In the genomic region with DNA sequence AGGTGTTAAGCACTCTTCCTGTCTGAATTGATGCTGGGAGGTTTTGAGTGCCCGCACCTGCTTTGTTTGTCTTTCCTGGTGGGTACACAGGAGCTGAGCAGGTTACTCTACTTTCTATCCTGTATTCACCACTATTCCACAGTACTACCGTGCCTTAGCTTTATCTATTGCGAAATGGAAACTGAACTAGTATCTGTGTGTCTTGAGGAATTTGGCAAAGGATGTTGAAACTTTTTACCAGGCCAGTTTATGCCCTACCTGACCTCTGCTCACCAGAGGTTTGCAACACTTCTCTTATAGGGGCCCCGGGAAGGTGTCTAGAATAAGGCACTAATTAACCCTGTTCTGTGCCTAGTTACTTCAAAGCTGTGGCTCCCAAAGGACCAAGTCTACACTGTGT, we compare ENCODE assay signal across 16 mouse cellular contexts. TPM values are rescaled to one million over a fixed set of nuclear protein-coding genes. Genes with fewer than 3 reads are reported as not detected.
DNase-seq lines count a peak whose midpoint lies in the region; ATAC-seq and TF ChIP-seq lines count a peak whose summit lies in the region.
"Had no signal": no experiment of that assay in that cellular context is flagged by ENCODE, and none has a peak within 500 bp of the region (broad histone marks: within the 10 kb centered on the region; RNA-seq: fewer than 3 reads in every experiment).

No protein-coding gene starts in this region.

- no peak overlapping the region for H3K4me2 ChIP-seq in intestine, embryonic 16.5 days (ENCODE audit: low read depth, low read length)
- H3K4me2 ChIP-seq in liver, embryonic 13.5 days, result no peak overlapping the region
- no peak overlapping the region for H3K4me2 ChIP-seq in stomach, embryonic 16.5 days (ENCODE audit: low read depth, low read length)
- H3K4me2 ChIP-seq: embryonic facial prominence, embryonic 15.5 days; forebrain, embryonic 12.5 days; midbrain, embryonic 13.5 days had no signal

- no peaks in the 10 kb centered on the region for H3K27me3 ChIP-seq in liver, adult 2 months (ENCODE audit: control insufficient read depth, insufficient read depth, low read length)
- no peaks in the 10 kb centered on the region for H3K27me3 ChIP-seq in intestine, embryonic 16.5 days (replicated peaks; ENCODE audit: control insufficient read depth, insufficient read depth, low read length)
- no peaks in the 10 kb centered on the region for H3K27me3 ChIP-seq in liver, embryonic 13.5 days
- no peaks in the 10 kb centered on the region for H3K27me3 ChIP-seq in stomach, embryonic 16.5 days (ENCODE audit: control insufficient read depth, insufficient read depth, low read length)
- H3K27me3 ChIP-seq: embryonic facial prominence, embryonic 15.5 days; forebrain, embryonic 12.5 days; midbrain, embryonic 13.5 days had no signal

- H3K79me2 ChIP-seq in liver, adult 2 months (ENCODE audit: control insufficient read depth, insufficient read depth, low read length), result no peaks in the 10 kb centered on the region

- no peak for TF ChIP-seq POLR2A in liver, adult 2 months (IDR thresholded peaks at IDR 0.05; ENCODE audit: extremely low read depth, insufficient read depth, low read length)

- WGBS in liver, adult 2 months, result 22% methylated on average over 4 of the region's 4 CpGs
- WGBS in intestine, embryonic 16.5 days, result 57% methylated on average over 4 of the region's 4 CpGs
- 60% methylated on average over 4 of the region's 4 CpGs for WGBS in liver, embryonic 13.5 days (ENCODE audit: insufficient replicate concordance)
- 54% methylated on average over 4 of the region's 4 CpGs for WGBS in stomach, embryonic 16.5 days

- H3K27ac ChIP-seq in liver, adult 2 months (replicated peaks; ENCODE audit: insufficient read depth, low read depth, low read length), result peak overlapping the region; percentile 84
- H3K27ac ChIP-seq in intestine, embryonic 16.5 days (ENCODE audit: low read length), result no peak overlapping the region
- peak overlapping the region; percentile 32; the same call in 1 of the 2 replicates for H3K27ac ChIP-seq in liver, embryonic 13.5 days
- peak overlapping the region; percentile 36; the same call in 1 of the 2 replicates for H3K27ac ChIP-seq in stomach, embryonic 16.5 days (ENCODE audit: low read length)
- H3K27ac ChIP-seq: embryonic facial prominence, embryonic 15.5 days; forebrain, embryonic 12.5 days; midbrain, embryonic 13.5 days had no signal

- DNase-seq in liver, adult 2 months (ENCODE audit: extremely low read depth, low read depth, low spot score), result peak; percentile 97
- no peak for DNase-seq in liver
- DNase-seq in liver, embryonic 13.5 days, result no peak
- no peak for DNase-seq in frontal cortex, postnatal 36 days (ENCODE audit: low spot score in 2 of 2)
- DNase-seq in ovary, postnatal 36 days (ENCODE audit: low spot score), result no peak
- DNase-seq: cerebellum, postnatal 36 days; heart, adult 18-20 months; heart, postnatal 14 days; right cerebral cortex, postnatal 4 days had no signal

- TF ChIP-seq CTCF in liver, adult 2 months (IDR thresholded peaks at IDR 0.05; ENCODE audit: low read depth, low read length), result no peak

- peaks cover 17% of the 10 kb centered on the region for H3K4me1 ChIP-seq in liver, adult 2 months (ENCODE audit: control insufficient read depth, insufficient read depth, low read length)
- H3K4me1 ChIP-seq in intestine, embryonic 16.5 days (ENCODE audit: control insufficient read depth, insufficient read depth, low read length), result peaks cover 3% of the 10 kb centered on the region; the same call in 1 of the 2 replicates
- H3K4me1 ChIP-seq in liver, embryonic 13.5 days (replicated peaks), result peaks cover 3% of the 10 kb centered on the region; the same call in 1 of the 2 replicates
- H3K4me1 ChIP-seq in stomach, embryonic 16.5 days (ENCODE audit: control insufficient read depth, insufficient read depth, low read length), result no peaks in the 10 kb centered on the region
- H3K4me1 ChIP-seq: embryonic facial prominence, embryonic 15.5 days had no signal

- no peak overlapping the region for H3K9ac ChIP-seq in liver, adult 2 months (ENCODE audit: low read depth, low read length)
- H3K9ac ChIP-seq in intestine, embryonic 16.5 days (ENCODE audit: low read depth, low read length), result no peak overlapping the region
- H3K9ac ChIP-seq in liver, embryonic 13.5 days, result no peak overlapping the region
- no peak overlapping the region for H3K9ac ChIP-seq in stomach, embryonic 16.5 days (ENCODE audit: low read length)
- H3K9ac ChIP-seq: embryonic facial prominence, embryonic 15.5 days; forebrain, embryonic 12.5 days; midbrain, embryonic 13.5 days had no signal

- H3K9me3 ChIP-seq in intestine, embryonic 16.5 days (ENCODE audit: control insufficient read depth, low read length), result no peaks in the 10 kb centered on the region
- no peaks in the 10 kb centered on the region for H3K9me3 ChIP-seq in liver, embryonic 13.5 days (replicated peaks)
- H3K9me3 ChIP-seq in stomach, embryonic 16.5 days (replicated peaks; ENCODE audit: control insufficient read depth, low read length), result no peaks in the 10 kb centered on the region
- H3K9me3 ChIP-seq: embryonic facial prominence, embryonic 15.5 days; forebrain, embryonic 12.5 days; midbrain, embryonic 13.5 days had no signal

- peak; percentile 88 for ATAC-seq in intestine, embryonic 16.5 days
- 0 out of 2 replicates have a peak, but pooled peaks have one; percentile 36 for ATAC-seq in liver, embryonic 13.5 days (ENCODE audit: low read depth)
- ATAC-seq in stomach, embryonic 16.5 days (ENCODE audit: insufficient read depth, low FRiP score), result peak; percentile 78; the same call in 1 of the 2 replicates
- ATAC-seq: activated CD4-positive, CD25-positive, alpha-beta regulatory T cell, adult 4 months; hindbrain, embryonic 16.5 days; midbrain, embryonic 13.5 days had no signal

- H3K36me3 ChIP-seq in liver, adult 2 months (ENCODE audit: control insufficient read depth, insufficient read depth, low read length), result no peaks in the 10 kb centered on the region
- no peaks in the 10 kb centered on the region for H3K36me3 ChIP-seq in intestine, embryonic 16.5 days (ENCODE audit: control insufficient read depth, insufficient read depth, low read length)
- H3K36me3 ChIP-seq in liver, embryonic 13.5 days, result no peaks in the 10 kb centered on the region
- no peaks in the 10 kb centered on the region for H3K36me3 ChIP-seq in stomach, embryonic 16.5 days (ENCODE audit: control insufficient read depth, insufficient read depth, low read length)
- H3K36me3 ChIP-seq: embryonic facial prominence, embryonic 15.5 days; forebrain, embryonic 12.5 days; midbrain, embryonic 13.5 days had no signal

- H3K4me3 ChIP-seq in liver, adult 2 months (ENCODE audit: insufficient read depth, low read depth, low read length), result no peak overlapping the region
- no peak overlapping the region for H3K4me3 ChIP-seq in intestine, embryonic 16.5 days (ENCODE audit: low read length)
- no peak overlapping the region for H3K4me3 ChIP-seq in liver, embryonic 13.5 days (replicated peaks)
- H3K4me3 ChIP-seq in stomach, embryonic 16.5 days (replicated peaks; ENCODE audit: low read length), result no peak overlapping the region
- H3K4me3 ChIP-seq: embryonic facial prominence, embryonic 15.5 days; forebrain, embryonic 12.5 days; midbrain, embryonic 13.5 days had no signal

RNA-seq across cellular contexts. Expression of gene Znrf2, which starts 27.6 kb away (rescaled TPM):
- 27.8 and 28.1 TPM in 2 replicates for total RNA-seq in liver, adult 2 months (2014; rRNA removed)
- 15.8 and 16.2 TPM in 2 replicates for polyA plus RNA-seq in liver, adult 2 months (2012; rRNA removed)
- 5.0 and 5.5 TPM in 2 replicates for polyA plus RNA-seq in intestine, embryonic 16.5 days (2015; fragmentation: Nextera tagmentation; extraction: Ambion mirVana)
- polyA plus RNA-seq in liver, embryonic 13.5 days (2015; fragmentation: Nextera tagmentation; extraction: Ambion mirVana), result 2.4 and 2.7 TPM in 2 replicates
- polyA plus RNA-seq in stomach, embryonic 16.5 days (2015; fragmentation: Nextera tagmentation; extraction: Ambion mirVana), result 4.5 and 5.3 TPM in 2 replicates

Comparison
In these comparisons a context has a peak if more than half of its experiments do, and no peak if none do; other contexts are left out.
1. ATAC-seq: peak in every context shown above with its lines; median percentile 88 in intestine, embryonic 16.5 days; 78 in stomach, embryonic 16.5 days; 36 in liver, embryonic 13.5 days.